Mouse (Mus musculus) lung, postnatal 36 days (tissue): ENCODE measurements around the gene Cd2bp2.

ENCODE experiments used
- DNase-seq: peaks from one replicate; pipeline ENCODE4 v3.0.0; 2022; ENCODE audit warnings: mixed read lengths

The Cd2bp2 gene

GRCm38 (mm10) chr7:127195544-127196295, at the start of gene Cd2bp2:
Gene Cd2bp2, minus strand, starts transcription at chr7:127196050.
- DNase-seq: peak; percentile 98

- DNase-seq: peak; percentile 42
Observed at GRCm38 (mm10) chr7:127244658-127245510, 49.0 kb upstream of the Cd2bp2 start.

- peak; percentile 98 for DNase-seq
Observed at GRCm38 (mm10) chr7:127243870-127244657, 48.2 kb upstream of the Cd2bp2 start, which contains the start of gene Zfp771. Gene Zfp771, plus strand, starts transcription at chr7:127244274.

- DNase-seq: no peak
Observed at GRCm38 (mm10) chr7:127243361-127243867, 47.6 kb upstream of the Cd2bp2 start.

- no peak for DNase-seq
Observed at GRCm38 (mm10) chr7:127234777-127235176, 38.9 kb upstream of the Cd2bp2 start.

- DNase-seq: no peak
Observed at GRCm38 (mm10) chr7:127233765-127234164, 37.9 kb upstream of the Cd2bp2 start.

GRCm38 (mm10) chr7:127233368-127233749, 37.5 kb upstream of the Cd2bp2 start:
- DNase-seq: no peak

- DNase-seq: peak; percentile 83
Observed at GRCm38 (mm10) chr7:127232622-127233367, 36.9 kb upstream of the Cd2bp2 start, which contains the start of the genes Zfp553 and Sept1. Gene Zfp553, plus strand, starts transcription at chr7:127233061. Gene Sept1, minus strand, starts transcription at chr7:127233130.

- DNase-seq: no peak
Observed at GRCm38 (mm10) chr7:127231826-127232621, 36.2 kb upstream of the Cd2bp2 start.

- no peak for DNase-seq
Observed at GRCm38 (mm10) chr7:127231376-127231775, 35.5 kb upstream of the Cd2bp2 start.

GRCm38 (mm10) chr7:127228615-127229303, 32.9 kb upstream of the Cd2bp2 start:
- DNase-seq: peak; percentile 88

- no peak for DNase-seq
Observed at GRCm38 (mm10) chr7:127225147-127225995, 29.5 kb upstream of the Cd2bp2 start.

- no peak for DNase-seq
Observed at GRCm38 (mm10) chr7:127224616-127225015, 28.8 kb upstream of the Cd2bp2 start.

GRCm38 (mm10) chr7:127223515-127224478, 27.9 kb upstream of the Cd2bp2 start:
- DNase-seq: no peak

GRCm38 (mm10) chr7:127223106-127223505, 27.3 kb upstream of the Cd2bp2 start:
- no peak for DNase-seq

GRCm38 (mm10) chr7:127220440-127220839, 24.6 kb upstream of the Cd2bp2 start:
- DNase-seq: no peak

GRCm38 (mm10) chr7:127218670-127219069, 22.8 kb upstream of the Cd2bp2 start:
- no peak for DNase-seq
